Mouse (Mus musculus): ENCODE measurements at regions not wholly inside any gene's neighbourhood (a gene's known extent, or its start where the extent isn't known, plus 50 kb on each side); places are given as distances from the start of the nearest gene placed in this dataset.

DNA sequence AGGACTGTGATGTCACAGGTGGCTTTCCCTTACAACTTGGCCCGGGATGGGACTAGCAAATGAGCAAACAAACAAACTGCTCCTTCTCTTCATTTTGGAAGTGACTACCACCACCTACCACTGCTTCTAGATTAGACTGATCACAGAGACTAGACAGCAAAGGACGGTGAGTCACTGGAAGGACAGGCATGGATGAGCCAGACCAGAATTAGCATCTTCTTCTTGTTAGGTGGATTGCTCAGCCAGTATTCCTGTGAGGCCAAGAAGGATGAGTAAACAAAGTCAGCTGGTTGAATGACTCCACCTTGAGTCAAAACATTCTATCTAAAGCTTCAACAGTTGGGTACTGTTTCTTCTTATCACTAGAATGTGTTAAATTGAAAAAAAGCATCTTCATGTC lies 385.1 kb upstream of the Mon1b start:
- in situ Hi-C loops (cut with MboI; ENCODE audit: low sequenced_read_pairs in 2 of 2, unreplicated experiment in 2 of 2): no loop called here
- Histone ChIP-seq H3K4me3 (ENCODE audit: insufficient read depth in 1 of 2, low read depth in 1 of 2, low read length in 2 of 2, poor library complexity in 1 of 2, severe bottlenecking in 1 of 2) (no peak overlapping the region), H3K36me3 (ENCODE audit: control insufficient read depth, insufficient read depth, low read length, poor library complexity, severe bottlenecking) (no peaks in the 10 kb centered on the region), H3K27ac (ENCODE audit: insufficient read depth, low read depth, low read length, poor library complexity, severe bottlenecking) (no peak overlapping the region), H3K9me3 (ENCODE audit: control insufficient read depth, insufficient read depth, low read depth, low read length) (no peaks in the 10 kb centered on the region), H3K9ac (ENCODE audit: insufficient read depth, low read depth, low read length, poor library complexity, severe bottlenecking) (no peak overlapping the region), H3K4me1 (ENCODE audit: control insufficient read depth in 2 of 2, insufficient read depth in 2 of 2, low read length in 2 of 2, poor library complexity in 1 of 2) (no peaks in the 10 kb centered on the region)
- no peak for DNase-seq (ENCODE audit: low read depth, low spot score)
- TF ChIP-seq HCFC1 (IDR thresholded peaks at IDR 0.05; ENCODE audit: borderline replicate concordance, insufficient read depth, low read length): no peak

DNA sequence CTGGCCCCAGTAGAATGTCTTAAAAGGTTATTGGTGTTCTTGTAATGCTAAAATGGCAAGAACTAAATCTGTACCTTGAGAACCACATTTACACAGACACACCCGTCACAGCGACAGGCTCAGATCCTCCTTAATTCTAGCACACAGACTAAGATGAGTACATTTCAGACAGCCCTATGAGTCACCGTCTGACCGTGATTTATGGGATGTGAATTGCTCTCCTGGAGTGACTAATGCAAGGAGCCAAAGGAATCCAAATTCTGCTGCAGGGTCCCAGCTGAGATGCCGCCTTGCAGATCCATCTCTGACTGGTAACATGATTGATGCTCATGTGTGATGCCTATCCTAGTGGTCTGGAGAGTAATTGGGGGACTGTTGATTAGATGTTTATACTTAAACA lies 381.3 kb upstream of the Mon1b start:
- in situ Hi-C loops (cut with MboI; ENCODE audit: low sequenced_read_pairs in 2 of 2, unreplicated experiment in 2 of 2): no loop called here
- no peaks in the 10 kb centered on the region for H3K9me3 ChIP-seq (ENCODE audit: control insufficient read depth, insufficient read depth, low read depth, low read length)
- peak; percentile 3 for DNase-seq (ENCODE audit: low read depth, low spot score)

DNA sequence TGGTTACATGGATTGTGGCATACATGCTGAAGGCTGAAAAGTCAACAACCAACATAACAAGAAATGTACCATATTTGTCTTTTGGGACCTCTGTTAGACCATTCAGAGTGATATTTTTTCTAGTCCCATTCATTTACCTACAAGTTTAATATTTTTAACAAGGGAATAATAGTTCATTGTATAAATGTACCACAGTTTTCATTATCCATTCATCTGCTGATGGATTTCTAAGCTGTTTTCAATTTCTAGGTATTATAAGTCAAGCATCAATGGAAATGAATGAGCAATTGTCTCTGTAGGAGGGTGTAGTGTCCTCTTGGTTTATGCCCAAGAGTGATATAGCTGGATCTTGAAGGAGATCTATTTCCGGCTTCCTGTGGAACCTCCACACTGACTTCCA lies 375.9 kb upstream of the Mon1b start:
- H3K4me1 ChIP-seq (ENCODE audit: control insufficient read depth in 2 of 2, insufficient read depth in 2 of 2, low read length in 2 of 2, poor library complexity in 1 of 2): no peaks in the 10 kb centered on the region
- no peaks in the 10 kb centered on the region for H3K36me3 ChIP-seq (ENCODE audit: control insufficient read depth, insufficient read depth, low read length, poor library complexity, severe bottlenecking)
- H3K4me3 ChIP-seq (ENCODE audit: insufficient read depth in 1 of 2, low read depth in 1 of 2, low read length in 2 of 2, poor library complexity in 1 of 2, severe bottlenecking in 1 of 2): no peak overlapping the region
- in situ Hi-C loops (cut with MboI; ENCODE audit: low sequenced_read_pairs in 2 of 2, unreplicated experiment in 2 of 2): no loop called here
- DNase-seq (ENCODE audit: low read depth, low spot score): no peak
- TF ChIP-seq CHD2 (IDR thresholded peaks at IDR 0.05; ENCODE audit: low read depth, low read length) (no peak), ZC3H11A (IDR thresholded peaks at IDR 0.05; ENCODE audit: borderline replicate concordance, low read depth, low read length) (no peak), HCFC1 (IDR thresholded peaks at IDR 0.05; ENCODE audit: borderline replicate concordance, insufficient read depth, low read length) (no peak), MAFK (IDR thresholded peaks at IDR 0.05; ENCODE audit: insufficient read depth, low read depth, low read length) (no peak)
- no peak overlapping the region for H3K9ac ChIP-seq (ENCODE audit: insufficient read depth, low read depth, low read length, poor library complexity, severe bottlenecking)
- no peaks in the 10 kb centered on the region for H3K9me3 ChIP-seq (ENCODE audit: control insufficient read depth, insufficient read depth, low read depth, low read length)
- no peak overlapping the region for H3K27ac ChIP-seq (ENCODE audit: insufficient read depth, low read depth, low read length, poor library complexity, severe bottlenecking)

More for the DNA sequence above, 381.3 kb upstream of the Mon1b start:
- H3K4me1 ChIP-seq (ENCODE audit: control insufficient read depth in 2 of 2, insufficient read depth in 2 of 2, low read length in 2 of 2, poor library complexity in 1 of 2): no peaks in the 10 kb centered on the region
- H3K36me3 ChIP-seq (ENCODE audit: control insufficient read depth, insufficient read depth, low read length, poor library complexity, severe bottlenecking): no peaks in the 10 kb centered on the region
- no peak for TF ChIP-seq MAFK (IDR thresholded peaks at IDR 0.05; ENCODE audit: insufficient read depth, low read depth, low read length)
- no peak for TF ChIP-seq ZC3H11A (IDR thresholded peaks at IDR 0.05; ENCODE audit: borderline replicate concordance, low read depth, low read length)
- TF ChIP-seq CHD2 (IDR thresholded peaks at IDR 0.05; ENCODE audit: low read depth, low read length): no peak
- no peak for TF ChIP-seq ZNF384 (IDR thresholded peaks at IDR 0.05; ENCODE audit: low read depth, low read length)
- TF ChIP-seq HCFC1 (IDR thresholded peaks at IDR 0.05; ENCODE audit: borderline replicate concordance, insufficient read depth, low read length): no peak
- no peak overlapping the region for H3K9ac ChIP-seq (ENCODE audit: insufficient read depth, low read depth, low read length, poor library complexity, severe bottlenecking)
- H3K27ac ChIP-seq (ENCODE audit: insufficient read depth, low read depth, low read length, poor library complexity, severe bottlenecking): no peak overlapping the region
- no peak overlapping the region for H3K4me3 ChIP-seq (ENCODE audit: insufficient read depth in 1 of 2, low read depth in 1 of 2, low read length in 2 of 2, poor library complexity in 1 of 2, severe bottlenecking in 1 of 2)

DNA sequence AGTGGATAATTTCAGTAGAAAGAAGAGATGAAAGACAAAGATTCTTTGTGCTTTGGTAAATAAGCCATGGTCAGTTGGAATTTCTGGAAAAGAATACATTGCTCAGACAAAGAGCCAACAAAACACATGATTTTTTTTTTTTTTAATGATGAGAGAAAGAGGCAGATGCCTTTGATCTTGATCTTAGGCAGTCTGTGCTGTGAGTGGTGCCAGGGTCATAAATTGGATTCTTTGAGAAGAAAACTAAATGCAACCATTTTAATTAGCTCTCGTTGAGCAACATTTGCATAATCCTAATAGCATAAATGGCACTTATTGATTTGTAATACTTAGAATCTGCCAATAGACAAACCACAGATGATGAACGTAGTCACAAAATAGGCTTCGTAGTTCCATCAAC lies 372.1 kb upstream of the Mon1b start:
- H3K9ac ChIP-seq (ENCODE audit: insufficient read depth, low read depth, low read length, poor library complexity, severe bottlenecking): no peak overlapping the region
- DNase-seq (ENCODE audit: low read depth, low spot score): no peak
- no peak overlapping the region for H3K27ac ChIP-seq (ENCODE audit: insufficient read depth, low read depth, low read length, poor library complexity, severe bottlenecking)
- in situ Hi-C loops (cut with MboI; ENCODE audit: low sequenced_read_pairs in 2 of 2, unreplicated experiment in 2 of 2): no loop called here
- H3K36me3 ChIP-seq (ENCODE audit: control insufficient read depth, insufficient read depth, low read length, poor library complexity, severe bottlenecking): no peaks in the 10 kb centered on the region
- H3K4me3 ChIP-seq (ENCODE audit: insufficient read depth in 1 of 2, low read depth in 1 of 2, low read length in 2 of 2, poor library complexity in 1 of 2, severe bottlenecking in 1 of 2): no peak overlapping the region
- H3K4me1 ChIP-seq (ENCODE audit: control insufficient read depth in 2 of 2, insufficient read depth in 2 of 2, low read length in 2 of 2, poor library complexity in 1 of 2): no peaks in the 10 kb centered on the region
- no peaks in the 10 kb centered on the region for H3K9me3 ChIP-seq (ENCODE audit: control insufficient read depth, insufficient read depth, low read depth, low read length)
- TF ChIP-seq MAFK (IDR thresholded peaks at IDR 0.05; ENCODE audit: insufficient read depth, low read depth, low read length) (no peak), HCFC1 (IDR thresholded peaks at IDR 0.05; ENCODE audit: borderline replicate concordance, insufficient read depth, low read length) (no peak)

DNA sequence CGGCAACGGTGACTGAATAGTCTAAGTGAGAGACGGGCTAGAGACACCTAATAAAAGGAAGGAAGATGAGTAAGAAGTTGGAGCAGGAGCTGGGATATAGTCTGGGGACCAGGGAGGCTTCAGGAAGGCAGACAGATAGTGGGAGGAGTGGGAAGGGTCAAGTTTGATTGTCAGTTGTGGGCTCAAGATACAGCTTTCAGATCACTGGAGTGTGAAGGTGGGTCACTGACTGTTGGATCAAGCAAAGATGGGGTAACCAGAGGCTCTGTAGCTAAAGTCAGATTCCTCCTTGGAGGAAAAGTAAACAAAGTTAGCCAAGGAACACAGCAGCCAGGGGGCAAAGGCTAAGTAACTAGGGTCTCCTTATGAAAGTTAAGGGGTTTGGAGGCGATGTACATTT lies 364.1 kb upstream of the Mon1b start:
- in situ Hi-C loops (cut with MboI; ENCODE audit: low sequenced_read_pairs in 2 of 2, unreplicated experiment in 2 of 2): no loop called here
- H3K27ac ChIP-seq (ENCODE audit: insufficient read depth, low read depth, low read length, poor library complexity, severe bottlenecking): no peak overlapping the region
- no peak for DNase-seq (ENCODE audit: low read depth, low spot score)
- no peaks in the 10 kb centered on the region for H3K36me3 ChIP-seq (ENCODE audit: control insufficient read depth, insufficient read depth, low read length, poor library complexity, severe bottlenecking)
- H3K4me1 ChIP-seq (ENCODE audit: control insufficient read depth in 2 of 2, insufficient read depth in 2 of 2, low read length in 2 of 2, poor library complexity in 1 of 2): no peaks in the 10 kb centered on the region
- no peak for TF ChIP-seq MAFK (IDR thresholded peaks at IDR 0.05; ENCODE audit: insufficient read depth, low read depth, low read length)
- H3K9me3 ChIP-seq (ENCODE audit: control insufficient read depth, insufficient read depth, low read depth, low read length): no peaks in the 10 kb centered on the region
- H3K4me3 ChIP-seq (ENCODE audit: insufficient read depth in 1 of 2, low read depth in 1 of 2, low read length in 2 of 2, poor library complexity in 1 of 2, severe bottlenecking in 1 of 2): no peak overlapping the region
- H3K9ac ChIP-seq (ENCODE audit: insufficient read depth, low read depth, low read length, poor library complexity, severe bottlenecking): no peak overlapping the region

All from ES-E14 (cell line).